Mouse (Mus musculus) MEL (cell line): ENCODE measurements at regions not wholly inside any gene's neighbourhood (a gene's known extent, or its start where the extent isn't known, plus 50 kb on each side); places are given as distances from the start of the nearest gene placed in this dataset.

ENCODE experiments used
- E2F4 ChIP-seq: IDR thresholded peaks from 2 replicates; pipeline ENCODE4 v1.6.1; 2011; ENCODE audit warnings: low read depth, low read length, improper control_type of control experiment, borderline replicate concordance
- EP300 ChIP-seq, 2 experiments: IDR thresholded peaks; 2 replicates each; pipeline ENCODE4 v1.6.1; 2011; ENCODE audit warnings: improper control_type of control experiment in 2 of 2, low read length in 2 of 2, low read depth in 1 of 2, mild to moderate bottlenecking in 1 of 2
- NELFE ChIP-seq: IDR thresholded peaks from 2 replicates; pipeline ENCODE4 v1.6.1; 2011; ENCODE audit warnings: low read depth, low read length, improper control_type of control experiment

DNA sequence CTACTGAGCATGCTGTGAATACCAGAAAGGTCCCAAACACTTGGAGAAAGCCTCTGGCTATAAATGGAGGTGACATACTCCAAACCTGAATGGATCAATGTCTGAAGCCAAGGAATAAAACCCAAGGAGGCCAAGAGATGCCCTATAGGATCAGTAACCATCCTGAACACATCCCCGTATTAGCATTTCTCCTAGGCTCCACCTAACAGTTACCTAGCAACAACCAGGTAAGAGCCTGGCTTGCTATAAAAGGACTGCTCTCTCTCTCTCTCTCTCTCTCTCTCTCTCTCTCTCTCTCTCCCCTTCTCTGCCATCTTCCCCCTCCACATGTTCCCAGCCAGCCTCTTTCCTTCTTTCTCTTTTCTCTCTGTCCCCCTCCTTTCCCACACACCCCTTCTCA, 1452.7 kb downstream of the Slc22a22 start:
- no peak for TF ChIP-seq NELFE
- no peak for TF ChIP-seq E2F4
- TF ChIP-seq EP300 (IDR thresholded peaks at IDR 0.05; ENCODE audit: low read depth in 1 of 2, low read length in 2 of 2) = no peak
